7 mouse cellular contexts compared by ENCODE assay signal in the genomic region with DNA sequence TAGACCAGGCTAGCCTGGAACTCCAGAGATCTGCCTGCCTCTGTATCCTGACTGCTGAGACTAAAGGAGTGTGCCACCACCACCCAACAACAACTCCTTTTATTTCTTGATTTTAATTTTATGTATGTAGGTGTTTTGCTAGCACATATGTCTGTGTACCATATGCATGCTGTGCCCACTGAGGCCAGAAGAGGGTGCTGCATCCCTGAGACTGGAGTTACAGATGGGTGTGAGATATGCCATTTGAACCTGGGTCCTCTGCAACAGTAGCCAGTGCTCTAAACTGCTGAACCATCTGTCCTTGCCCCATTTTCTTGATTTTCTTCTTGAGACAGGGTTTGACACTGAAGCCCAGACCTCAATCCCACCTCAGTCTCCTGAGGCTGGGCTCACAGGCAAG. TPM values are rescaled to one million over a fixed set of nuclear protein-coding genes. Genes with fewer than 3 reads are reported as not detected.
DNase-seq lines count a peak whose midpoint lies in the region; ATAC-seq and TF ChIP-seq lines count a peak whose summit lies in the region.

No protein-coding gene starts in this region.

- TF ChIP-seq CTCF in intestine, postnatal 0 days (IDR thresholded peaks at IDR 0.05; ENCODE audit: low read depth) = peak; percentile 86
- peak; percentile 90 for TF ChIP-seq CTCF in E14TG2a.4 (conservative IDR thresholded peaks at IDR 0.05; ENCODE audit: low read length)
- peak; percentile 67; the same call in 1 of the 2 replicates for TF ChIP-seq CTCF in small intestine, adult 2 months (IDR thresholded peaks at IDR 0.05; ENCODE audit: extremely low read depth, insufficient read length, insufficient replicate concordance, low read depth, low read length)

- no peak overlapping the region for H3K4me3 ChIP-seq in intestine, postnatal 0 days (ENCODE audit: low read depth, low read length)
- H3K4me3 ChIP-seq in intestine, embryonic 16.5 days (ENCODE audit: low read length) = no peak overlapping the region
- H3K4me3 ChIP-seq in E14TG2a.4 (replicated peaks; ENCODE audit: low read length) = no peak overlapping the region
- no peak overlapping the region for H3K4me3 ChIP-seq in small intestine, adult 2 months (ENCODE audit: low read depth, low read length)

- no peaks in the 10 kb centered on the region for H3K9me3 ChIP-seq in intestine, postnatal 0 days (ENCODE audit: control insufficient read depth)
- H3K9me3 ChIP-seq in intestine, embryonic 16.5 days (ENCODE audit: control insufficient read depth, low read length) = no peaks in the 10 kb centered on the region
- H3K9me3 ChIP-seq in E14TG2a.4 (ENCODE audit: low read length) = no peaks in the 10 kb centered on the region

- H3K27me3 ChIP-seq in intestine, postnatal 0 days (replicated peaks; ENCODE audit: control insufficient read depth, insufficient read depth, low read length) = no peaks in the 10 kb centered on the region
- H3K27me3 ChIP-seq in intestine, embryonic 16.5 days (replicated peaks; ENCODE audit: control insufficient read depth, insufficient read depth, low read length) = no peaks in the 10 kb centered on the region
- H3K27me3 ChIP-seq in E14TG2a.4 (ENCODE audit: insufficient read depth, low read length) = no peaks in the 10 kb centered on the region
- H3K27me3 ChIP-seq in small intestine, adult 2 months (ENCODE audit: control insufficient read depth, insufficient read depth, low read length) = no peaks in the 10 kb centered on the region

- ATAC-seq in intestine, postnatal 0 days = no peak; the same call in 1 of the 2 replicates
- no peak for ATAC-seq in intestine, embryonic 16.5 days
- peak; percentile 88 for ATAC-seq in common myeloid progenitor, adult 5-6 weeks (replicated peaks; ENCODE audit: low read depth, poor library complexity, severe bottlenecking)

- H3K36me3 ChIP-seq in intestine, postnatal 0 days (ENCODE audit: control insufficient read depth, insufficient read depth) = peaks cover 54% of the 10 kb centered on the region
- peaks cover 15% of the 10 kb centered on the region for H3K36me3 ChIP-seq in intestine, embryonic 16.5 days (ENCODE audit: control insufficient read depth, insufficient read depth, low read length)
- peaks cover 89% of the 10 kb centered on the region for H3K36me3 ChIP-seq in E14TG2a.4 (ENCODE audit: insufficient read depth, low read length)
- peaks cover 36% of the 10 kb centered on the region for H3K36me3 ChIP-seq in small intestine, adult 2 months (ENCODE audit: control insufficient read depth, insufficient read depth, low read length)

- H3K9ac ChIP-seq in intestine, postnatal 0 days (ENCODE audit: low read depth, low read length) = no peak overlapping the region
- H3K9ac ChIP-seq in intestine, embryonic 16.5 days (ENCODE audit: low read depth, low read length) = no peak overlapping the region

- no peaks in the 10 kb centered on the region for H3K4me1 ChIP-seq in intestine, postnatal 0 days (replicated peaks; ENCODE audit: control insufficient read depth, insufficient read depth, low read length)
- no peaks in the 10 kb centered on the region for H3K4me1 ChIP-seq in intestine, embryonic 16.5 days (ENCODE audit: control insufficient read depth, insufficient read depth, low read length)
- peaks cover 30% of the 10 kb centered on the region for H3K4me1 ChIP-seq in E14TG2a.4 (replicated peaks; ENCODE audit: low read depth, low read length)
- peaks cover 15% of the 10 kb centered on the region for H3K4me1 ChIP-seq in small intestine, adult 2 months (ENCODE audit: control insufficient read depth, insufficient read depth, insufficient read length, low read length)

- no peak overlapping the region for H3K4me2 ChIP-seq in intestine, postnatal 0 days (replicated peaks; ENCODE audit: low read depth)
- no peak overlapping the region for H3K4me2 ChIP-seq in intestine, embryonic 16.5 days (ENCODE audit: low read depth, low read length)

- DNase-seq in B cell, adult 2 months = peak; percentile 77 to 79
- DNase-seq in liver = peak; percentile 67

- H3K27ac ChIP-seq in intestine, postnatal 0 days (ENCODE audit: low read depth, low read length) = no peak overlapping the region
- H3K27ac ChIP-seq in intestine, embryonic 16.5 days (ENCODE audit: low read length) = no peak overlapping the region
- H3K27ac ChIP-seq in small intestine, adult 2 months (ENCODE audit: insufficient read depth, low read depth, low read length) = no peak overlapping the region

- TF ChIP-seq POLR2A in small intestine, adult 2 months (IDR thresholded peaks at IDR 0.05; ENCODE audit: low read depth, low read length) = no peak

RNA-seq across cellular contexts. Expression of gene Zdhhc12, which starts 12.9 kb away (rescaled TPM):
- polyA plus RNA-seq in intestine, postnatal 0 days (2015; fragmentation: Nextera tagmentation; extraction: Ambion mirVana) = 90.9 and 91.3 TPM in 2 replicates
- 79.0 and 86.2 TPM in 2 replicates for polyA plus RNA-seq in intestine, embryonic 16.5 days (2015; fragmentation: Nextera tagmentation; extraction: Ambion mirVana)
- 8.0 and 11.4 TPM in 2 replicates for total RNA-seq in common myeloid progenitor, adult 5-6 weeks (2017)
- polyA plus RNA-seq in small intestine, adult 2 months (2012; rRNA removed) = 81.4 and 175 TPM in 2 replicates

RNA-seq across cellular contexts. Expression of gene Zer1, which starts 18.0 kb away (rescaled TPM):
- polyA plus RNA-seq in intestine, postnatal 0 days (2015; fragmentation: Nextera tagmentation; extraction: Ambion mirVana) = 2.6 and 2.8 TPM in 2 replicates
- polyA plus RNA-seq in intestine, embryonic 16.5 days (2015; fragmentation: Nextera tagmentation; extraction: Ambion mirVana) = 3.3 and 3.7 TPM in 2 replicates
- total RNA-seq in common myeloid progenitor, adult 5-6 weeks (2017) = 11.8 and 17.4 TPM in 2 replicates
- polyA plus RNA-seq in small intestine, adult 2 months (2012; rRNA removed) = 21.1 and 39.1 TPM in 2 replicates

RNA-seq across cellular contexts. Expression of gene Tbc1d13, which starts 27.2 kb away (rescaled TPM):
- polyA plus RNA-seq in intestine, postnatal 0 days (2015; fragmentation: Nextera tagmentation; extraction: Ambion mirVana) = 5.3 and 8.5 TPM in 2 replicates
- 8.3 and 9.8 TPM in 2 replicates for polyA plus RNA-seq in intestine, embryonic 16.5 days (2015; fragmentation: Nextera tagmentation; extraction: Ambion mirVana)
- 30.2 and 49.2 TPM in 2 replicates for total RNA-seq in common myeloid progenitor, adult 5-6 weeks (2017)
- 48.5 and 85.7 TPM in 2 replicates for polyA plus RNA-seq in small intestine, adult 2 months (2012; rRNA removed)

RNA-seq across cellular contexts. Expression of gene Pkn3, which starts 28.9 kb away (rescaled TPM):
- polyA plus RNA-seq in intestine, postnatal 0 days (2015; fragmentation: Nextera tagmentation; extraction: Ambion mirVana) = 2.8 and 3.4 TPM in 2 replicates
- polyA plus RNA-seq in intestine, embryonic 16.5 days (2015; fragmentation: Nextera tagmentation; extraction: Ambion mirVana) = 10.4 and 10.8 TPM in 2 replicates
- 11.8 and 22.9 TPM in 2 replicates for total RNA-seq in common myeloid progenitor, adult 5-6 weeks (2017)
- 4.9 and 7.8 TPM in 2 replicates for polyA plus RNA-seq in small intestine, adult 2 months (2012; rRNA removed)

RNA-seq across cellular contexts. Expression of gene Set, which starts 49.2 kb away (rescaled TPM):
- polyA plus RNA-seq in intestine, postnatal 0 days (2015; fragmentation: Nextera tagmentation; extraction: Ambion mirVana) = 174 and 180 TPM in 2 replicates
- 329 and 361 TPM in 2 replicates for polyA plus RNA-seq in intestine, embryonic 16.5 days (2015; fragmentation: Nextera tagmentation; extraction: Ambion mirVana)
- 1,475 and 1,487 TPM in 2 replicates for total RNA-seq in common myeloid progenitor, adult 5-6 weeks (2017)
- polyA plus RNA-seq in small intestine, adult 2 months (2012; rRNA removed) = 19.2 and 40.4 TPM in 2 replicates
